Mouse (Mus musculus) telencephalon, adult 2 months (tissue): ENCODE measurements around the gene Fryl.

Source experiments
- DNase-seq: peaks from one replicate; pipeline ENCODE4 v3.0.0-alpha.2; 2011; ENCODE audit warnings: low read depth, low spot score

Gene Fryl

DNA sequence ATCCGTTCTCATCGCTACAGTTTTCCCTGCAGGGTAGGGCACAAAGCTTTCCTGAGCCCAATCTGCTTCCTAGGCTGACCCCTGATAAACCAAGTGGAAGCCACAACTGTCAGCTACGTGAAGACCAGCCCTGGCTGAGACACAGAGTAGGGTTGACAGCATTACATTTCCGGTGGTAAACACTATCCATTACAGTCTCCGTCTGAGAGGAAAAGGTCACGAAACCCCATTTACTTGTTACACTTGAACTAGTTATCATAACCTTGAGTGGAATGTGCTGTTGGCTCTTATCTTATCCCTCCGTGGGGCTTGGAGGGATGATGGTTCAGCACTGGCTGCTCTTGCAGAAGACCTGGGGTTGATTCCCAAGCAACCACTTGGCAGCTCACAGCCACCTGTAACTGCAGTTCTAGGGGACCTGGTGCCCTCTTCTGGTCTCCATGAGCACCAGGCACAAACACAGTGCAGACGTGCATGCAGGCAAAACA is 62.3 kb downstream of the Fryl start:
- DNase-seq, result no peak

DNA sequence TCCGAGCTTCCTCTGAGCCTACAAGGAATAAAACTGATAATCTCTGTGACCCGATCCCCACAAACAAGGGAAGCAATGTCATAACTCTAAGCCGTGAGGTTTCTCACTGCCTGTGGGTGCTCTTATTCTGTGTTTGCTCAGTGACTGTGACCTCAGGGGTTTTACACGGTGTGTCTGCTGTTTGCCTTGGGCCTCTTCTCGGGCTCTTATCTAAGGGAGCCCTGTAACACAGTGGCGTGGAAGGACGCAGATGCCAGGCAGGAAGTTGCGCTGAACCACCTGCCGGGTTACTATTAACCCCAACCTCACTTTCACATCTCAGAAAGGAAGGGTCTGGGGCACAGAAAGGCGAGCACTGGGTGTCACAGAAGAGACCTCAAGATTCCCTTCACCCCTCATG is 62.8 kb downstream of the Fryl start:
- DNase-seq, result no peak

DNA sequence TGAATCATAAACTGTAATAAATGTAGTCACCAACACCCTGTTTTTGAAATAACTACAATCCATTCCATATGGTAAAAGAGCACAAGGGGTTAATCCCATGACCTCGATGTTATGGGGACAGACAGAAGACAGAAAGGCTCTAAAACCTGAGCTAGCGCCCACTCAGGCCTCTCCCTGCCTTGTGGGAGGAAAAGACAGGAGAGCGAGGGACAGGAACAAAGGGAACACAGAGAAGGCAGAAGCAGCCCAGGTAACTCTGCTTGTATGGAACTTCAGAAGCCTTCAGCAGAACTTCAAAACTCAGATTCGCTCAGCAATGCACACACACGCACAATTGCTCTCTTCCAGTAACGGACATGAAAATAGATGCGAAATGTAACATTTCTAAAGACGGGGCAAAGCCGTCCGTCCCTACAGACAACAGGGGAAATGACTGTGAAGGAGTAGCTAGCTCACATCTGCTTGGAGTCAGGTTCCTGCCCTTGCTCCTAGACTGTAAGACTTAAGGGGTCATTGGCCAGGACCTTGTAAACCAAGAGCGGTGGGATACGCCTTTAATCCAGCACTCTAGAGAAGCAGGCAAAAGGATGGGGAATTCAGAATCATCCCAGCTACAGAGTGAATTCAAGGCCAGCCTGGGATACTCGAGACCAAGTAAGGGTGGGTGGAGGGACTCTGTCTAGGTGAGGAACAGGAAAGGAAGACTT is 63.4 kb downstream of the Fryl start:
- DNase-seq, result no peak

DNA sequence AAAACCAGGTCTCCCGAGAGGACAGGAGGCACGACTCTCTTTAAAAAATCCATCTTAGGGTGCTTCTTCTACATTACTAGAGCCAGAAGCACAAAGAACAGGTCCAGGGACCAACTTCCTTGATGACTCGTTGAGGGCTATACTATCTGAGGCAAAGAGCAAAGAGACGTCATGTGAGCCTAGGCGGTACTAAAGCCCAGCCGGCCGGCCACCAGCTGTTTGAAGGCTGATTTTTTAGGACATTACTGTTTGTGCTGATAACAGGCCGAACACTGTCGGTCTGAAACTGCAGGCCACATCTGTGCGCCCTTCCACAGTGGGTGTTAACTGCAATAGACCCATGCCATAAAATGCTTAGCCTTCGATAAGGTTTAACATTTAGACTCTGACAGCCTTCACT is 64.7 kb downstream of the Fryl start:
- DNase-seq, result no peak

DNA sequence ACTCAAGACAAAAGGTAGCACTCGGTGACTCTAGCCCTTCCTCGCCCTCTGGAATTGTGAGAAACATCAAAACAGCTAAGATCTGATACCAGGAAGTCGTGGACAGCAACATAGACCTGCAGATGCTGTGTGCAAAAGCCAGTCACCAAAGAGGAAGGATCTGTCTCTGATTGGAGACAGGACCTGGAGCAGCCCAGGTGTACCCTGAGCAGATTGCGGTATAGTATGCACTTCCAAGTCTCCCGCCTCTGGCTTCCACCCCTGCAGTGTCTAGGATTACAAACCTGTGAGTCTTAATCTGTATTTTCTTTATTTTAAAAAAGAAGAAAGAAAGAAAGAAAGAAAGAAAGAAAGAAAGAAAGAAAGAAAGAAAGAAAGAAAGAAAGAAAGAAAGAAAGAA is 66.3 kb downstream of the Fryl start:
- no peak for DNase-seq

DNA sequence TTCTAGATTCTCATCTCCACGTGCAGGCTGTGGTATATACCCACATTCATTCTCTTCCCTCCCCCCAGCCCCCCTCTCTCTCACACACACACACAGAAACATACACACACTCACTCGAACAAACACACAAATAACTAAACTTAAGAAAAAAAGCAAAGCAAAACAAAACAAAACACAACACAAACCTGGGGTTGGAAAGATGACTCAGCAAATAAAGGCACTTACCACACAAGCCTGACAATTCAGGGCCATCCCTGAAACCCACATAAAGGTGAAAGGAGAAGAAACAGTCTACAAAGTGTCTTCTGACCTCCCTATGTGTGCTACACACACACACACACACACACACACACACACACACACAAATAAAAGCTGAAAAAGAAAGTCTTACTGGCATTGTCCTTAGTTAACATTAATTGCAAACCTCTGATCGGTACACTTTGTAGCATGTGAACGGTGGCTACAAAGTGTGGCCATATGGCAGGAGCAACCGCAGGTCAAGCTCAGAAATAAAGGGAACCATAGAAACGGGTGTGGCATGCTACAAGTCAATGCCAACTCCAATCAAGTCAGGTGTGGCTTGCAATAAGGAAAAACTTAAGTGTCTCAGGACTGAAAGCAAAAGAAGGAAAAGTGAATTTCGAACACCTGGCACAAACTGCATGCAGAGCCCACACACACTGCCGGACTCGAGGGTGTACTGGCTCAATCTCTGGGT is 66.8 kb downstream of the Fryl start:
- DNase-seq, result no peak

DNA sequence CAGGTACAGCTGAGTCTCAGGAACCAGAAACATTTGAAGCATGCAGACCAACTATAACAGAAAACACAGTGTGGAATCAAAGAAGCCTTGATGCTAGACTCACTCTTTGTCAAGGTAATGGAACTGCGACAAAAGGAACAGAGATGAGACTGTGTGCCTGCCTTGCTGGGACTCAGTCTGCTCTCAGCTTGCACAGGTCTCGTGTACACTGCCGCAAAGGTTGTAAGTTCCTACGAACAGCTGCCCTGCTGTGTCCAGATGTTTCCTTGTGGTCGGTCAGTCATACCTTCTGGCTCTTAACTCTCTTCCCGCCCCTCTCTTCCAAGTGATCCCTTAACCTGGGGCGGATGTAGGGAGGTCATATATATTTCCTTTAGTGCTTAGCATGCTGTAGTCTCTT is 67.8 kb downstream of the Fryl start:
- no peak for DNase-seq

DNA sequence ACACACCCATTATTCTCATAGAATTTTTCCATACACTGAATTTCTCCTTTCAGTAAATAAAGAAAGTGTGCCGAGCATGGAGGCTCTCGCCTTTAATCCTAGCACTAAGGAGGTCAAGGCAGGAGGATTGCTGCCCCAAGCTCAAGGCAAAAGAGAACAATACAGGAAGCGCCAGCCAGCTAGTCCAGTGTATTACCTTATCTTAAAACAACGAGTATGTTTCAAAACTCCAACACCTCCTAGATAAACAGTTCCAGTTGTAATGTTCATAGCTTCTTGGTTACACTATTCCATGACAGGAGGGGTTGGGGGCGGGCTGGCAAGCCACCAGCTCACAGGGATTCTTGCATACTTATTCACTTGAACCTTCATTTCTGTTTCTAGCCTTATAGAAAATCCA is 68.3 kb downstream of the Fryl start:
- DNase-seq, result no peak

DNA sequence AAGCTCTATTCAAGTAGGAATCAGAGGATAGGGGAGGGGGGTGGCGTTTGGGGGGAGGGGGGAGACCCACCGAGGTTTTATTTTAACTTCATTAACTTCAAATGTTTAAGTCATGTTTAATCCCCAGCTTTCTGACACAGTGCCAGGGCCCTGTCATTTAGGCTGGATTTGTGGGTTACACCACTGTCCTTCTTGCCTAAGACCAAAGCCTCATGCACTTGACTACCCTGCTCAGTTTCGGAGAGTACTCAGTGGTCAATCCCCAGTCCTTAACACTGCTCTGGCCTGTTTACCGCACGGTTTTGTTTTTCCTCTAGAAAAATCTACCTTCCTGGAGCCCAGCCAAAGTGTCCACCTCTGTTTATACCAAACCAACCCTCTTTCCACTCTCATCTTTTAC is 69.5 kb downstream of the Fryl start:
- no peak for DNase-seq

DNA sequence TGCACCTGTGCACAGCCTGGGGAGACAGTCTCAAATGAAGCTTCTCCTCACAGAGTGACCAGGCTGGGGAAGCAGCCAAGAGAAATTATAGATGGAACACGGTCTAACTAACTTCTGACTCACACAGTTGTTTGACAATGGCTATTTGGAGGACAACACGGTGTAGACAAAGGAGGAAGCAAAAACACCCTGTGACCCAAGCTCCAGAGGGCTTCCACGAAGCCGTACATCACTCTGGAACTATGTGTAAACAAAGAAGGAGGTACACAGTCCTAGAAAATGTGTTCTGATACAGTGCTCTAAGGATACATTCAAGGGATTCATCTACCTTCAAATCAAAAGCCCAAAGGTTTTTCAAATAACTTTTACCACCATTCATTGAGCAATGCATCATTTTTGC is 71.0 kb downstream of the Fryl start:
- DNase-seq, result no peak

DNA sequence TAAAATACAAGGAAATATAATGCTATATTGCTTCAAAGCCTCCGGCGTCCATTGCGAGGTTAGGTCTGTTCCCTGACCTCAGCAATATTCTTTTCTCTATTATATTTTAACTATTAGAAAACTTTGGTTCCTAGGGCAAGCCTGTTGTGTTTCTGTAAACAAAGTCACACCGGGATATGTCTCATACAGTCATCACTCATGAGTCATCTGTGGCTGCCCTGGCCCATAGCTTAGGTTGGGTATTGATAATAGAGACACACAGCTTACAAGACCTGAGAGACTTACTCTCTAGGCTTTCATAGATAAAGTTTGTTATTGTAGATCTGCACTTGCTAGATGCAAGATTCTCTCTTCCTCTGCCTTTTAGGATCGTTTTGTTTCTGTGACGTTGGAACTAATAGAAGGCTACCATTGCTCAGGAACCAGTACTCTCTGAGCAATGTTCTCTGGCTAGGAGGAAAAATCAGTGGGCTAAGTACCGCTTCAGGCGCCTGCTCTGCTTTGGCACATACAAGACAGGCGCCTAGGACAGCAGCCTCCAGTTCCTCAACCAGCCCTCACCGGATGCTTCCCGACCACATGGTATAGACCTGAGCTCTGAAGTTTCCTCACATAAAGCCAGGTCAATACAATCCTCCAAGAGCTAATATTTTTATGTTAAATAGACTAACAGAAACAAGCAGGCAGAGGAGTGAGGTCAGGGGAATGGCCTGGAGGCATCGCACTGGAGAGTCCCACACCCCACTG is 73.5 kb downstream of the Fryl start:
- DNase-seq, result no peak

DNA sequence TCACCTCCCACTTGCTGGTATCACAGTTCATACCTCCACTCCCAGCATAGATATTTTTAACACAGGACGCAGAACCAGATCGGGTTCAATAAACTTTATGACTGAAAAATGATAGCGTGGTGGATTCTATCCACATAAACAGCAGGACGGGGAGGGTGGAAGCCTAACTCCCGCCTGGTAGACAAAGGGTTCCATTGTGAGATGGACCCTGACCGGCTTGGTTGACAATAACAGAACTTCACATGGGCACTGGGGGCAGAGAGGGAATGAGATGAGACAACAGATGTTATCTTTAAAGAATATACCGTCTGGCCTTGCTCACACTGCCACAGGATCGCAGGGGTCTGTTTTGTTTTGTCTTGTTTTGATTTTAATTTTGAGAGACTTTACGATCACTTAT is 74.2 kb downstream of the Fryl start:
- DNase-seq, result no peak

DNA sequence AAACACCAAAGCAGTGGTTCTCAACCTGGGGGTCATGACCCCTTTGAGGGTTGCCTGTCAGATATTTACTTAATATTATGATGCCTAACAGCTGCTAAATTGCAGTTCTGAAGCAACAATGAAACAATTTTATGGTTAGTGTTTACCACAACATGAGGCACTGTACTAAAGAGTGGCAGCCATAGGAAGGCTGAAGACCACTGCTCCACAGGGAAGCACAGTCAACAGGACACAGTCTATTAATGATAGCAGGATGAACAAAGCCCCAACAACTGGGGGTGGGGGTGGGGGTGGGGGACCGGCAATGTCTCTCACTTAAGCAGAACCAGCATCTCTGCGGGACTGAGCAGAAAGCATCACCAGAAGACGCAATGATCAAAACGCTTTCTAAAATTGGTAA is 80.1 kb downstream of the Fryl start:
- no peak for DNase-seq

DNA sequence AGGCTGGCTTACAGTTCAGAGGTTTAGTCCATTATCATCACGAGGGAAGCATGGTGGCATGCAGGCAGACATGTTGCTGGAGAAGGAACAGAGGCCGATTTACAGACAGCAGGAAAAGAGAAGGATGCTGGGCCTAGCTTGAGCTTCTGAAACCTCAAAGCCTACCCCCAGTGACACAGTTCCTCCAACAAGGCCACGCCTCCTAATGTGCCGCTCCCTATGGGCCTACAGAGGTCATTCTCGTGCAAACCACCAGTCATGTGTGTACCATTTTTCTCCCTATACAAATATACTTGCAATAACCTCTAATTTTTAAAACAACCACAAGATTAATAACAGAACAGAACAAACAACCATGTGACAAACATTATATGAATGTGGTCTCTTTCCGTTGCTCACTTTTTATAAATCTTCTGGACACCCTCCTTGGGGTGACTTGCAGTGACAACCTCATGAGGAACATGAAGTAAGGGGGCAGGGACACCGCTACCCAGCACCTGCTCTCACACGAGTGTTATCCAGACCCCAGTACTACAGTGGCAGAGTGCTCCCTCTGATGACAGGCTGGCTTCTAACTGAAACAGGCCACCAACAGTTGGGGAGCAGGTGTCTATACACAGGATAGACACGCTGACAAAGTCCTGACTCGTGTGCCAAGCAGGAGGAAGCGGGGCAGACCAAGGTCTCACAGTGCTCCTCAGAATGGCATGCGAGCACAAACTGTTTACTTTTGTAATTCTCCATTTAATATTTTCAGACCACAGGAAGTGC is 80.9 kb downstream of the Fryl start:
- no peak for DNase-seq

DNA sequence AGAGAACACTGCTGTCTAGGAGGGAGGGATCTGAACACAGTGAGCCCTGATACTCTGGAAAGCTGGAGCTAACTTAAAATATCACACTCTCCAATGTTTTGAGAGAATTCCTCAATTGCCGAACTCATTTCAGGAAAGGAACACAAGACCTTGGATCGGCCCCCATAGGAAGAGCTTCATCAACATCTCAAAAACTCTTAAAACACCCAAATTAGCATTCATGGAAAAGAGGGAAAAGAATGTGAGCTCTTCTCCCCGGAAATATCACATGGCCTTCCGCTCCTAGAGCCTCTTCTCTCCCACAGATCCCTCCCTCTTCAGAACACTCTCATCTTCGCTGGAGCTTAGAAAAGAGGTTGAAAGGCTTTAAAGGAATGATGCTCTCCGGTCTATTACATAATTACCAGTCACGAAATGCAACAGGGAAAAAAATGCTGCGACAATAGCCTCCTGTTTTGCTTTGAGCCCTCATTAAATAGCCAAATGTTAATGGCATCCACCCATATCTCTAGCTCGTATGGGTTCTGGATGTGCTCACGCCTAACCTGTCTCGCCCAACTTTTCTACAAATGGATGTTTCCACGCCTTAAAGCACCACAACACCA is 84.4 kb downstream of the Fryl start:
- DNase-seq, result no peak

DNA sequence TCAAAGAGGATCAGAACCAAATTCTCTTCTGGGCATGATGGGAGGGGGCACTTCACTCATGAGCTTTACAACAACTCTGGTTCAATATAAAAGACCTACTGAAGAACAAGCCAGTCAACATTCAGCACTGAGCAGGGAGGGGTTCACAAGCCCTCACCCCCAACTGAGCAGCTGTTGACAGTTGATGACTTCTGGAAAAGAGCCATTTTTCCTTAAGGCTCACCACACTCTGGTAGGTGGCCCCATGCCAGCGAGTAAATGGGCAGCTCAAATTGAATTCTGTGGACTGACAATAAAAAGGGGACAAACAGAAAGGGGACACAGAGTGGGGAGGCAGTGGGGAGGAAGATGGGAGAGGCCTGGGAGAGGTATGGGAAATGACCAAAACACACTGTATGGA is 85.2 kb downstream of the Fryl start:
- no peak for DNase-seq

DNA sequence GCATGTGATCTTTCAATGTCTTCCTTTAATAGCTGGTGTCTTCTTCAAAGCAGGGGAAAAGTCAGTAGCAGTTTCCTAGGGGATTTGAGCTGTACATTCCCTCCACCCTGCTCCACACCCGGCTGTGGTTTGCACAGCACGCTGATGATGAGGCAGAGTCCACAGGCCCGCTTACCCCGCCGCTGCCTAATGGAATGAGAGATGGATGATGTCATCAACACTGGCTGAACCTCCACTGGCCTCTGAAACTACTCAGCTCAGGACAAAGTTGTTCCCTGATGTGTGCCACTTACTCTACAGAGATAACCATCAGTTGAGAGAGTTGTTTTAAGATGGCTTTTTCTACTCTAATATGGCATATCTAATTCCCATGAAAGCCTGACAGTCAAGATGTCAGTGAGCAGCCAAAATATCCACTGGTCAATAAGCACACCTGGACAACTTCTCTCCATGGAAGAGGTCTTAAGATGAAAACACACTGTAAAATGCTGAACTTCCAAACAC is 87.6 kb downstream of the Fryl start:
- no peak for DNase-seq

DNA sequence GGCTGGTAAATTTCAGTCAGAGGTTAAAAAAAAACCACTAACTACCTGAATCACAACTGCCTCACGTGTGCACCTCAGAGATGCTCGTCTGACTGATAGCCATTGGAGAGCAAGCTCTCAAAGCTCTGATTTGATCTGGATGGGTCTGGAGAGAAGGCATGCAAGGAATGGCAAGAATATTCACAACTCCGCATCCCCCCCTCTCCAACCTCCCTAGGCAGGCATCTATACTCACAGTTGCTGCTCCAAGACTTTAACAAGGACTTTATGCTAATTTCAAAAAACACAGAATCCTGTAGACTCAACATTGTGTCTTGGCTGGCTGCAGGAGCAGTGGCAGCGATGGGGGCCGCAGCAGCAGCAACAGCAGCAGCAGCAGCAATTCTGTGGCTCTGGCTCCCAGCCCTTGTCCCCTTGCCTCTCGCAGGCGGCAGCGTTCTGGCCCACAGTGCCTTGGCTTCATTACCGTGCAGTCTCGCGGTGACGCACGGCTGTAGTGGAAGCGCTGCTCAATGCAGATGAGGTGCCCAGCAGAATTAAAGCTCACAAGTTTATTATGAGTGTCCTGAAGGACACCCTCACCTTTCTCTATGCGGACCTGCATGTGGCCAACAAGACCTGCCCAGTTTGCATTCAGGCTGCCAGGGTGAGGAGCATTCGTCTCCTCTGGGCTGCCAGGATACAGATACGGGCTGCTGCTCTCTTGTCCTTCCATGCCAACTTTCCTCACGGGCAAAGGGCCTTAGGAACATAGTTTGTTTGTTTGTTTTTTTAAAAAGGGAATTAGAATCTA is 88.2 kb downstream of the Fryl start:
- DNase-seq, result no peak

DNA sequence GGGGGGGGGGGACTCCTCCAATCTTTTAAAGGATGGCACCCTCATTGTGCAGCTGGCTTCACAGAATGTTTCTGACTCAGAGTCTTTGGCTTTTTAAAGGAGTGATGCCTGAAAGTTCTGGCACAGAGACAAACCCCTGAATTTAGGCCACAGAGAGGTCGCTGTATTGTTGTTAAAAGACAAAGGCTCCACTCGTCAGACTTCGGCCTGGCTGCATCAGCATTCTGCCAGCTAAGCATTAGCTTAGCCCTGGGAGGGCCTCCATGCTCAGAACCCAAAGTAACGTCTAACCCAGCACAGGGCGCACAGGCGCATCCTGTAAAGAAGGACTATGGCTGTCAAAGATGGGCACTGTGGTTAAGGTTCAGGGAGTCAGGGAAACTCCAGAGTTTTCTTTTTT is 92.4 kb downstream of the Fryl start:
- no peak for DNase-seq

DNA sequence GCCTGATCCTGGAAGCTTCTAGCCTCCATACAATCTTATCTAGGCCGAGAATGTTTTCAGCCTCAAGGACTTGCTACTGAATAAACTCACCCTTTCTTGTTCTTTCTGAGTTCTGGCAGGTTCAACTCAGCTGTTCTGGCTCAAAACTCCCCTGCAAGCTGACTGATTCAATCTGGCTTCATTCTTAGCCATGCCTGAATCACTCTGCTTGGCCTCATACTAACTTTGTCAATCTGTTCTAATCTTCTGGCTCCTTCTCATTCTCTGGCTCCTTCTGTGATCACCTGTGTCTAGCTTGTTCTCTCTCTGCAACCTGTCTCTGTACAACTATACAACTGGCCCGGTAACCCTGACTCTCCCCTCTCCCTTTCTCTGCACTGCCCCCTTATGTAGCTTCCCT is 93.9 kb downstream of the Fryl start:
- DNase-seq, result no peak

DNA sequence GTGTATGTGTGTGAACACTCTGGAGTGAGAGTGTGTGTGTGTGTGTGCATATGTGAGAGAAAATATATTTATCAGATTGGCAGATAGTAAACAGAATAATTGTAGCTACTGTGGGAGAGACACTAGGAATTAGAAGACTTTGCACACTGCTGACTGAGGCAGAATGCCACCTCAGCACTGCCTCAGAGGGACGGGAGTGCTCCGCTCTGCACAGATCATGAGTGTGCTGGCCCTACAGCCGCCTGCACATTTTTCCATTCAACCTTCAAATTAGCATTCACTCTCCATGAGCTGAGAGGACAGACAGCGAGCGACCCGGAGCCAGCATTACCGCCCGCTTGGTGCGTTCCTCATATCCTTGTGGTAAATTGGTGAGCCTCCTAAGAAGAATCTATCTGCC is 96.0 kb downstream of the Fryl start:
- no peak for DNase-seq
